Mouse (Mus musculus) CH12.LX (cell line): Measurements from ENCODE around the gene Dpp6. TPM values are rescaled to one million over a fixed set of nuclear protein-coding genes. Genes with fewer than 3 reads are reported as not detected.

Experiments used
- DNase-seq: peaks from one replicate; pipeline ENCODE4 v3.0.0-alpha.2; 2013; ENCODE audit errors: extremely low read depth
- H3K27ac ChIP-seq: 2 replicates; pipeline ENCODE4 v1.5.1; 2012; ENCODE audit warnings: low read depth, mild to moderate bottlenecking, control low read depth, moderate library complexity; ENCODE audit not compliant: insufficient read depth
- H3K27me3 ChIP-seq: replicated peaks from 2 replicates; pipeline ENCODE3; 2012; ENCODE audit warnings: inconsistent platforms
- H3K36me3 ChIP-seq, 2 experiments: replicated peaks in 1 of 2; 2 replicates each; pipeline versions ENCODE3 to v1.6.1; 2012; ENCODE audit warnings: inconsistent platforms in 1 of 2, low read length in 1 of 2, mild to moderate bottlenecking in 1 of 2, mixed read lengths in 1 of 2, moderate library complexity in 1 of 2; ENCODE audit not compliant: control insufficient read depth in 1 of 2, insufficient read depth in 1 of 2
- H3K4me1 ChIP-seq, 2 experiments: 2 replicates each; pipeline ENCODE4 v1.6.1; 2012; ENCODE audit warnings: inconsistent platforms in 1 of 2, moderate library complexity in 1 of 2; ENCODE audit not compliant: insufficient read depth in 2 of 2, control insufficient read depth in 1 of 2
- H3K4me2 ChIP-seq: 2 replicates; pipeline ENCODE4 v1.6.1; 2012; ENCODE audit warnings: low read depth, mild to moderate bottlenecking, control low read depth; ENCODE audit not compliant: poor library complexity, insufficient read depth, severe bottlenecking
- H3K4me3 ChIP-seq, 3 experiments: fragments of 150-350 bp in 1 of 3; sonication (generic) in 1 of 3; replicated peaks in 1 of 3; 2 replicates each; pipeline versions ENCODE3 to v1.5.1; 2011 to 2012; ENCODE audit warnings: low read depth in 2 of 3, low read length in 2 of 3, mild to moderate bottlenecking in 2 of 3, moderate library complexity in 2 of 3, control low read depth in 1 of 3, improper control_type of control experiment in 1 of 3, inconsistent platforms in 1 of 3, mixed read lengths in 1 of 3; ENCODE audit not compliant: poor library complexity in 1 of 3
- H3K79me2 ChIP-seq: replicated peaks from 2 replicates; pipeline ENCODE4 v1.6.1; 2012; ENCODE audit warnings: mild to moderate bottlenecking, moderate library complexity; ENCODE audit not compliant: control insufficient read depth, poor library complexity, insufficient read depth, severe bottlenecking; ENCODE audit errors: extremely low read depth
- H3K9ac ChIP-seq: 2 replicates; pipeline ENCODE4 v1.6.1; 2012; ENCODE audit warnings: low read depth, mild to moderate bottlenecking, control low read depth, moderate library complexity; ENCODE audit not compliant: insufficient read depth
- H3K9me3 ChIP-seq: replicated peaks from 2 replicates; pipeline ENCODE3; 2012; ENCODE audit warnings: low read length, inconsistent platforms, mixed read lengths
- BHLHE40 ChIP-seq: IDR thresholded peaks from 2 replicates; pipeline ENCODE4 v1.6.1; 2011; ENCODE audit warnings: mild to moderate bottlenecking, low read depth, low read length, improper control_type of control experiment
- CHD1 ChIP-seq: IDR thresholded peaks from 2 replicates; pipeline ENCODE4 v1.6.1; 2012; ENCODE audit warnings: low read depth, low read length, improper control_type of control experiment, inconsistent platforms
- CHD2 ChIP-seq: IDR thresholded peaks from 2 replicates; pipeline ENCODE4 v1.6.1; 2011; ENCODE audit warnings: low read length, improper control_type of control experiment
- CTCF ChIP-seq, 2 experiments: IDR thresholded peaks in 1 of 2; conservative IDR thresholded peaks in 1 of 2; 2 replicates each; pipeline ENCODE4 v1.5.1; 2011 to 2012; ENCODE audit warnings: low read depth in 2 of 2, low read length in 2 of 2, improper control_type of control experiment in 1 of 2, inconsistent platforms in 1 of 2, mild to moderate bottlenecking in 1 of 2, moderate library complexity in 1 of 2
- ELF1 ChIP-seq: IDR thresholded peaks from 2 replicates; pipeline ENCODE4 v1.6.1; 2014; ENCODE audit warnings: low read depth, mild to moderate bottlenecking, inconsistent platforms, low read length, improper control_type of control experiment
- EP300 ChIP-seq: IDR thresholded peaks from 2 replicates; pipeline ENCODE4 v1.6.1; 2011; ENCODE audit warnings: low read length, improper control_type of control experiment
- ETS1 ChIP-seq: conservative IDR thresholded peaks from 2 replicates; pipeline ENCODE4 v1.6.1; 2012; ENCODE audit warnings: low read depth, mild to moderate bottlenecking, inconsistent platforms, low read length, improper control_type of control experiment, moderate library complexity
- GABPA ChIP-seq: IDR thresholded peaks from 2 replicates; pipeline ENCODE4 v1.6.1; 2012; ENCODE audit warnings: low read depth, low read length, improper control_type of control experiment, inconsistent platforms; ENCODE audit not compliant: insufficient replicate concordance
- HCFC1 ChIP-seq: IDR thresholded peaks from 2 replicates; pipeline ENCODE4 v1.6.1; 2012; ENCODE audit warnings: low read depth, mild to moderate bottlenecking, inconsistent platforms, low read length, improper control_type of control experiment
- JUN ChIP-seq: IDR thresholded peaks from 2 replicates; pipeline ENCODE4 v1.6.1; 2011; ENCODE audit warnings: low read depth, mild to moderate bottlenecking, low read length, improper control_type of control experiment, moderate library complexity; ENCODE audit not compliant: insufficient read depth
- JUND ChIP-seq: conservative IDR thresholded peaks from 2 replicates; pipeline ENCODE4 v1.6.1; 2011; ENCODE audit warnings: low read depth, low read length, improper control_type of control experiment
- KAT2A ChIP-seq: IDR thresholded peaks from 2 replicates; pipeline ENCODE4 v1.6.1; 2012; ENCODE audit warnings: low read length, improper control_type of control experiment, inconsistent platforms; ENCODE audit not compliant: insufficient replicate concordance
- MAFK ChIP-seq: IDR thresholded peaks from 2 replicates; pipeline ENCODE4 v1.6.1; 2011; ENCODE audit warnings: low read length, improper control_type of control experiment; ENCODE audit not compliant: insufficient replicate concordance
- MAZ ChIP-seq: IDR thresholded peaks from 2 replicates; pipeline ENCODE4 v1.6.1; 2012; ENCODE audit warnings: low read depth, mild to moderate bottlenecking, inconsistent platforms, low read length, improper control_type of control experiment, moderate library complexity
- MEF2A ChIP-seq: IDR thresholded peaks from 2 replicates; pipeline ENCODE4 v1.6.1; 2014; ENCODE audit warnings: low read depth, mild to moderate bottlenecking, inconsistent platforms, low read length, improper control_type of control experiment, borderline replicate concordance
- MYC ChIP-seq: IDR thresholded peaks from 2 replicates; pipeline ENCODE4 v1.6.1; 2011; ENCODE audit warnings: low read depth, mild to moderate bottlenecking, improper control_type of control experiment, low read length
- PAX5 ChIP-seq: IDR thresholded peaks from 2 replicates; pipeline ENCODE4 v1.6.1; 2012; ENCODE audit warnings: low read length, inconsistent platforms, mixed read lengths
- POLR2AphosphoS2 ChIP-seq: IDR thresholded peaks from 2 replicates; pipeline ENCODE4 v1.6.1; 2011; ENCODE audit warnings: low read depth, low read length, improper control_type of control experiment
- RAD21 ChIP-seq: IDR thresholded peaks from 2 replicates; pipeline ENCODE4 v1.6.1; 2011; ENCODE audit warnings: low read depth, mild to moderate bottlenecking, low read length, improper control_type of control experiment, moderate library complexity
- SIN3A ChIP-seq: IDR thresholded peaks from 2 replicates; pipeline ENCODE4 v1.6.1; 2012; ENCODE audit warnings: low read length, improper control_type of control experiment, inconsistent platforms
- SMC3 ChIP-seq: IDR thresholded peaks from 2 replicates; pipeline ENCODE4 v1.6.1; 2011; ENCODE audit warnings: low read depth, low read length, improper control_type of control experiment
- TCF12 ChIP-seq: IDR thresholded peaks from 2 replicates; pipeline ENCODE4 v1.6.1; 2014; ENCODE audit warnings: low read depth, mild to moderate bottlenecking, inconsistent platforms, low read length, improper control_type of control experiment
- UBTF ChIP-seq: IDR thresholded peaks from 2 replicates; pipeline ENCODE4 v1.6.1; 2012; ENCODE audit warnings: low read depth, mild to moderate bottlenecking, inconsistent platforms, low read length, improper control_type of control experiment, moderate library complexity
- USF2 ChIP-seq: conservative IDR thresholded peaks from 2 replicates; pipeline ENCODE4 v1.6.1; 2011; ENCODE audit warnings: low read depth, low read length, improper control_type of control experiment
- ZC3H11A ChIP-seq: IDR thresholded peaks from 2 replicates; pipeline ENCODE4 v1.6.1; 2012; ENCODE audit warnings: low read depth, mild to moderate bottlenecking, inconsistent platforms, low read length, improper control_type of control experiment
- ZMIZ1 ChIP-seq: IDR thresholded peaks from 2 replicates; pipeline ENCODE4 v1.6.1; 2012; ENCODE audit warnings: low read depth, mild to moderate bottlenecking, inconsistent platforms, low read length, improper control_type of control experiment
- dilution Hi-C: fragments of 300-500 bp; cut with MboI; formaldehyde crosslinking; loops from 2 replicates; pipeline ENCODE4 v1.14.3; 2020; ENCODE audit warnings: low sequenced_read_pairs; ENCODE audit not compliant: extremely low pct_unique_long_range_greater_than_20kb, extremely low pct_ligation_motif_present
- in situ Hi-C: fragments of 300-500 bp; cut with MboI; formaldehyde crosslinking; loops from 3 replicates; pipeline ENCODE4 v1.14.3; 2019; ENCODE audit warnings: low sequenced_read_pairs, low pct_ligation_motif_present, low pct_unique_long_range_greater_than_20kb, mixed read lengths
- polyA plus RNA-seq: library from polyadenylated mRNA; unstranded; fragments of >175 nt; gene quantifications from 2 replicates; pipeline ENCODE4 v1.2.1, GENCODE M21; 2012; ENCODE audit warnings: low read depth; ENCODE audit not compliant: insufficient read length
- total RNA-seq, 2 experiments: library from RNA; depleted of rRNA; stranded (reverse); fragments of 300-350 nt in 1 of 2; fragments of >200 nt in 1 of 2; gene quantifications; 2 replicates each; pipeline ENCODE4 v1.2.3; 2012 to 2014

Dpp6 gene
- total and polyA plus RNA-seq, 3 experiments, result not detected

- no peaks in the 10 kb centered on the region for H3K79me2 ChIP-seq
- H3K27ac ChIP-seq, result no peak overlapping the region
- in situ Hi-C loops (no loop called here), dilution Hi-C loops (no loop called here)
- no peak overlapping the region for H3K4me2 ChIP-seq
- no peaks in the 10 kb centered on the region for H3K36me3 ChIP-seq
- DNase-seq, result no peak
- H3K4me1 ChIP-seq, result no peaks in the 10 kb centered on the region
- H3K9ac ChIP-seq, result no peak overlapping the region
- H3K4me3 ChIP-seq, result no peak overlapping the region
- peaks cover 57% of the 10 kb centered on the region for H3K9me3 ChIP-seq
- no peaks in the 10 kb centered on the region for H3K27me3 ChIP-seq
- no peak for TF ChIP-seq SMC3
- TF ChIP-seq BHLHE40, result no peak
- no peak for TF ChIP-seq USF2
- TF ChIP-seq HCFC1, result no peak
- TF ChIP-seq JUN, result no peak
- TF ChIP-seq SIN3A, result no peak
- TF ChIP-seq GABPA, result no peak
- no peak for TF ChIP-seq POLR2AphosphoS2
- no peak for TF ChIP-seq UBTF
- no peak for TF ChIP-seq ZMIZ1
- no peak for TF ChIP-seq ZC3H11A
- TF ChIP-seq CHD1, result no peak
- no peak for TF ChIP-seq PAX5
- TF ChIP-seq CHD2, result no peak
- no peak for TF ChIP-seq MAFK
- no peak for TF ChIP-seq MYC
- TF ChIP-seq MEF2A, result no peak
- no peak for TF ChIP-seq ELF1
- TF ChIP-seq TCF12, result no peak
- TF ChIP-seq JUND, result no peak
Measured at GRCm38 (mm10) chr5:27262751-27263150, 445.7 kb downstream of the Dpp6 start.

- Histone ChIP-seq H3K79me2 (no peaks in the 10 kb centered on the region), H3K36me3 (no peaks in the 10 kb centered on the region), H3K27me3 (no peaks in the 10 kb centered on the region), H3K27ac (no peak overlapping the region), H3K4me1 (no peaks in the 10 kb centered on the region), H3K9me3 (peaks cover 57% of the 10 kb centered on the region), H3K4me3 (no peak overlapping the region), H3K4me2 (no peak overlapping the region), H3K9ac (no peak overlapping the region)
- DNase-seq, result no peak
- in situ Hi-C loops, result no loop called here
- dilution Hi-C loops, result no loop called here
- TF ChIP-seq CTCF (conservative IDR thresholded peaks at IDR 0.05 in 1 of 2, IDR thresholded peaks at IDR 0.05 in 1 of 2; ENCODE audit: low read depth in 2 of 2, low read length in 2 of 2), result no peak
- TF ChIP-seq ELF1, result no peak
- no peak for TF ChIP-seq JUND
- no peak for TF ChIP-seq EP300
- no peak for TF ChIP-seq MYC
- no peak for TF ChIP-seq MEF2A
- no peak for TF ChIP-seq ETS1
- no peak for TF ChIP-seq KAT2A
- no peak for TF ChIP-seq RAD21
- TF ChIP-seq BHLHE40, result no peak
- no peak for TF ChIP-seq MAZ
- TF ChIP-seq MAFK, result no peak
Measured at GRCm38 (mm10) chr5:27265281-27265680, 448.3 kb downstream of the Dpp6 start.
